Mouse (Mus musculus) brain, embryonic 14.5 days (tissue): ENCODE data around the gene Abhd12.

Experiments
- CTCF ChIP-seq: fragments of 200-500 bp; IDR thresholded peaks from 2 replicates; pipeline ENCODE4 v1.5.1; 2012; ENCODE audit warnings: inconsistent platforms, mild to moderate bottlenecking, moderate library complexity, borderline replicate concordance; ENCODE audit not compliant: insufficient read depth, insufficient read length; ENCODE audit errors: extremely low read depth
- POLR2A ChIP-seq: fragments of 200-500 bp; IDR thresholded peaks from 2 replicates; pipeline ENCODE4 v1.6.1; 2012; ENCODE audit warnings: mild to moderate bottlenecking, inconsistent platforms, borderline replicate concordance; ENCODE audit not compliant: poor library complexity, insufficient read depth, insufficient read length, severe bottlenecking; ENCODE audit errors: extremely low read depth

DNA sequence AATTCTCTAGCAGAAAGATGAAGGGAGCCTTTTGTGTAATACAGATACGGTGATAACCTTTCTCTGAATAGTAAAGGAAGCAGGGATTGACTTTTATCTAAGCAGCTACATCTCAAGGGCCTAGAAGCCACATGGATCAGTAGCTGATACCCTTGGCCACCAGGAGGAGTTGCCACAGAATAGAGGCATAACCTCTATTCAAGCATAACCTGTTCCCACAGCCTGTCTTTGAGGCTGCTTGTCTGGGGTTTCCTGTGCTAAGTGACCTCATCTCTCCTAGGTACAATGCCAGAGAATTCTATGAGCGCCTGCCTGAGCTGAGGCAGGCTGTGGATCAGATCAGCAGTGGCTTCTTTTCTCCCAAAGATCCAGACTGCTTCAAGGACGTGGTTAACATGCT, 76.4 kb downstream of the Abhd12 start:
- TF ChIP-seq CTCF = no peak
- no peak for TF ChIP-seq POLR2A
